Mouse (Mus musculus) left cerebral cortex, adult 9 months (tissue): ENCODE measurements around the gene Trpt1.

Source experiments
- DNase-seq, 2 experiments: peaks; one replicate each; pipeline ENCODE4 v3.0.0; 2022; ENCODE audit warnings: low spot score in 2 of 2

The Trpt1 gene

DNA sequence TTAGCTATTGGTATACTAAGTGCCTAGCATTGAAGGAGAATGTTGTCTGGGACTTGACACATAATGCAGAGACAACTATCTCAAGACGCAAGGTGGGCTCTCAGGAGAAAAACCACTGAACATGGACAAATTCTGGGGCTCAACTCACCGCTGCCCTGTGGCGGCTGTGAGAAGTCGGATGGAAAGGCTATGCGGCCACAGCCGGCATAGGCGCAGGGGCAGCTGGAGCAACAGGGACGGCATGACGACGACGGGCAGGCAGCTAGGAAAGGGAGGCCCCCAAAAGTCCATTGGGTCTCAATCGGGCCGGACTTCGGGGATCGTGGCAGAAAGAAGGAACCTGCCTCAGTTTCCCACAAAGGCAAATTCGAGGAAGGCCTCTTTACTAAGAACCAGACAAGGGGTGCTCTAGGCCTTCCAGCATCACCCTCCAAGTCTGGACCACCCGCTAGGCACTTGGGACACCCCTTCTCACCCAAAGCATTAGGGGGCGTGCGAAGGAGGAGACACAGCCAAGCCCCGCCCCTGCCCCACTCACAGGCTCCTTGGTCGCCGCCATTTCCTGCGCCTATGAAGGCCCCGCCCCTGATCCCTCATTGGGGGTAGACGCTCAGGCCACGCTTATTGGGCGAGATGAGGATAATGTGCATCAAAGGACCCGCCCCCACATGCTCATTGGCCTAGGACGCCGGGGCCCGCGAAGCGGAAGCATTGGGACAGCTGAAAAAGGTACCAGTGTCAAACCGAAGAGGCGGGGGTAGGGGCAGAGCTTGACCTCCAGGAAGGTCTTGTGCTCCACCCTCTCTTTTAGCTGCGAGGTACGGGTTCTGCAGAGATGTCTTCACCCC, 3.7 kb upstream of the Trpt1 start, which contains the start of gene Dnajc4:
Gene Dnajc4 (minus strand): TSS at position 562 of the 848 bp plus-strand sequence.
- DNase-seq: peak; percentile 92 to 97

DNA sequence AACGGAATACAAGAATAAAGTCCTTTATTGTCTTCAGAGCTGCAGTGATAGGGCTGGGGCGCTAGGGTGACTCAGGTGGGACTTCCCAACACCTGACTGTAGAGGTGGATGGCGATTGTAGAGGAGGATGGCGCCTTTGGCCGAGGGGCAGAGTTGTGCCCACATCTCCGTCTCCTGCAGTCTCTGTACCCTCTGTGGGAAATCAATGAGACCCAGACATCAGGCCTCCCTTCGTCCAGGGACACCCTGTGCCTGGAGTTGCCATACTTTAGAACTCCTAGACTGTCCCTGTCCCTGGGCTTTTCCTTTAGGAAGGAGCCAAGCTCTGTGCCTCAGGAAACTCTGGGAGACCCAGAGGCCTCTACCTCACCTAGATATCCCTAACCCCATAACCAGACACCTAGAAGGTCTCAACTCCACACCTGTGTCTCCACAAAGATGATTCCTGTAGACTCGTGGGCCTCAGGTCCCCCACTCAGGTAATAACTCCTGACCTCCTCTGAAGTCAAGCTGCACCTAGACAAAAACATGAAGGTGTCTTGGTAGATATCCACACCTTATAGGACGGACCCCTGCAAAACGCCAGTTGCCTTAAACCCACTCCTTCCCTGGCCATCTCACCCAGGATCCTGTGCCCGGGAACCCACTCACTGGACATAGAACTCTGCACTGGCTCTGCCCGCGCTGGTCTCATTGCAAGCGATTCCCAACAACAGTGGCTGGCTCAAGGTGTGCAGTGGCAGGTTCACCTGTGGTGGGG, 2.7 kb upstream of the Trpt1 start:
- DNase-seq: no peak

DNA sequence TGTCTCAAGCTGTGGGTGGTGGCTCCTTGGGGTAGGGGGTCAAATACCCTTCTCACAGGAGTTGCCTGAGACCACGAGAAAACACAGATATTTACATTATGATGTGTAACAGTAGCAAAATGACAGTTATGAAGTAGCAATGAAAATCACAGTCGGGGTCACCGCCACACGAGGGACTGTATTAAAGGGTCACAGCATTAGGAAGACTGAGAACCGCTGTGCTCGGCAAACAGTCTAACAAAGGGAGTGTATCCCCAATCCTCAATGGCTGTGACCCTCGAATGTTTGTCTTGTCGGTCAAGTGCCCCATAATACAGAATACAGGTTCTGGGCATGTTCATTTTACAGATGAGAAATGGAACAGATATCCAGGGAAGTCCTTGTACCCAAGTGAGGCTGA, 1.9 kb upstream of the Trpt1 start:
- no peak for DNase-seq

- no peak for DNase-seq
Measured at GRCm38 (mm10) chr19:6994489-6994888, 1.4 kb upstream of the Trpt1 start.

DNA sequence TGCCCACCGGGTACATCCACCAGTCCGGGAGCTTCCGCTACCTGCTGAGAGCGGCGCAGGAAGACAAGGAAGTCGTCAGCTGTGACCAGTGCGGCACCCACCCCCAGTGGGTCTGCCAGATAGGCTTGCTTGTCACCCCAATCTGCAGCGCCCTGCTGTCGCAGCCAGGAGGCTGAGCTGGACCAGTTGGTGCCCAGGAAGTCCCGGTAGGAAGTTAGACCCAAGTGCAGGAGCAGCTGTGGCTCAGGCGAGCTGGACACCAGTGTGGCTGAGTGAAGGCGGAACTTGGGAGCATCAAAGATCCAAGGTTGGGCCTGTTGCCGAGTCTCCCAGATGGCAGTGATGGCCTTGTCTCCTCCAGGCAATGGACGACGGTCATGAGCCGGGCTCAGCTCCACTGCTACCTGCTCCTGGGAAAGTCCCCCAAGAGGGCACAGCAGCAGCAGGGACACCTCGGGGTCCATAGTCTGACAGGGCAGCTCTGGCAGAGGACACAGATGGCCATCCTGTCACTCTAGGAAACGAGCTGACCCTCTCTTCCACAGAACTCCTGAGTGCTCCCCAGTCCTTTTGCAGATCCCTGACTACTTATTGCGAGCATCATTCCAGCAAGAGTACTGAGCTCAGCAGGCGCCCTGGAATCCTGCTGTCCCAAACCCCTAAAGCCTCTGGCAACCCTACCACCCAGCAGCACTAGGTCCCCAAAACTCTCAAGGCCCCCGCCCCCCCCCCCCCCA, 508 bp upstream of the Trpt1 start:
- no peak for DNase-seq

DNA sequence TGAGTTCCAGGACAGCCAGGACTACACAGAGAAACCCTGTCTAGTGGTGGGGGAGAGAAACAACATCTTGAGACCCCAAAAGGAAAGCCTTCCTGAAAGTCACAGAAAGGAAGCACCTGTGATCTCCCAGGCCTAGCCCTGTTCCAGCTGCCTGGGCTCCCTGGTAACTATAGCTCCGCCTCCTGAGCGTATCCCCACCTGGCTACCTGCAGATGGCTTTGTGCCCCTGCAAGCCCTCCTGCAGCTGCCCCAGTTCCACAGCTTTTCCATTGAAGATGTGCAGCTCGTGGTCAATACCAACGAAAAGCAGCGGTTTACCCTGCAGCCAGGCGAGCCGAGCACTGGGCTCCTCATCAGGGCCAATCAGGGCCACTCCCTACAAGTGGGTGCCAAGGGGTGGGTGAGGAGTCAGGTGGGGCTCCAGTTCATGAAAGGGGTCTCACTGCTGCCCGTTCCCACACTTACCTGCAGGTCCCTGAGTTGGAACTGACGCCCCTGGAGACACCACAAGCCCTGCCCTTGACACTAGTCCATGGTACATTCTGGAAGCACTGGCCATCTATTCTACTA, 1.9 kb downstream of the Trpt1 start:
- DNase-seq: no peak

DNA sequence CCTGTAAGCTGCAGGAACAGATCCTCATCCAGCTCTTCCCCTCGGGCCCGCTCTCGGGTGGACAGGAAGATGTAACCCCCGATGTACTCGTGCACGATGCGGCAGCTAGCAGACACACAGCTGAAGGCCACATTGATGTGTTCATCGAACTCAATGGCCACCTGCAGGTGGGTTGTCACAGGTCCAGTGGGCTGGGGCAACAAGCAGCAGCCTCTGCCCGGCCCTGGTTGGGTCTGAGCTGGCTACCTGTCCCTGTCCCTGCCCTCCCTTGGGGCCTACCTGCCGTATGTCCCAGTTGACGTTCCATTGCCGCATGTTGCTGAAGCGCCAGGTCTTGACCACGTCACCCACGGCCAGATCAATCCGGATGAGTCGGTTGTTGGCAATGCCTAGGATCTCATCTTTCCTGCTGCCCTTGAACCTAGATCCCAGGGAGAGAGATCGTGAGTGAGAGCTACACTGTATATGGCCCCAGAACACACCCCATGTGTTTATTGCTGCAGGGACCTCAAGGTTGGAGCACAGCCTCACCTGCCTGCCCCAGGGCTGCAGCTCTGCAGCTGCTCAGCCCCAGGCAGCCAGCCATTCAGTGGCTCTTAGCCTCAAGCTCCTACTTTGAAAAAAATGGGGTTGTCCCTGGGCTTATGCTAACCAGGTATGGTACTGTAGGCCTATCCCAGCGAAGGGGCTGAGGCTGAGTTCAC, 3.6 kb downstream of the Trpt1 start:
- DNase-seq: no peak

- no peak for DNase-seq
Measured at GRCm38 (mm10) chr19:7006892-7007593, 11.1 kb downstream of the Trpt1 start.

DNA sequence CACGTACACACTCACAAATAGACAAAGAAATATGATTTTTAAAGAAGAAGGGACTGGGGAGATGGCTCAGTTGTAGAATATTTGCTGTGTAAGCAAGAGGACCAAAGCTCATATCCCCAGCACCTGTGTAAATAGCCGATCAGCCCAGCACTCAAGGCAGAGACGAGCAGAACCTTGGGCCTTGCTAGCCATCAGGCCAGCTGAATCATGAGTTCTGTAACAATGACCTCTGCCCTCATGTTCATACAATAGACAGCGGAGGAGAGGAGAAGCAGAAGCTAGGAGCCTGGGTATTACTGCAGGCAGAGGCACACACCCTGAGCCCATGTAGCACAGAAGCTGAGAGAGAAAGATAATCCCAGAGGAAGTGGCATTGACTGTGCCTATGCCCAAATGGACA, 16.5 kb downstream of the Trpt1 start:
- no peak for DNase-seq

GRCm38 (mm10) chr19:7013984-7014383, 18.1 kb downstream of the Trpt1 start:
- no peak for DNase-seq

- no peak for DNase-seq
Measured at GRCm38 (mm10) chr19:7014481-7015135, 18.7 kb downstream of the Trpt1 start.

- no peak for DNase-seq
Measured at GRCm38 (mm10) chr19:7017541-7018457, 21.9 kb downstream of the Trpt1 start.

DNA sequence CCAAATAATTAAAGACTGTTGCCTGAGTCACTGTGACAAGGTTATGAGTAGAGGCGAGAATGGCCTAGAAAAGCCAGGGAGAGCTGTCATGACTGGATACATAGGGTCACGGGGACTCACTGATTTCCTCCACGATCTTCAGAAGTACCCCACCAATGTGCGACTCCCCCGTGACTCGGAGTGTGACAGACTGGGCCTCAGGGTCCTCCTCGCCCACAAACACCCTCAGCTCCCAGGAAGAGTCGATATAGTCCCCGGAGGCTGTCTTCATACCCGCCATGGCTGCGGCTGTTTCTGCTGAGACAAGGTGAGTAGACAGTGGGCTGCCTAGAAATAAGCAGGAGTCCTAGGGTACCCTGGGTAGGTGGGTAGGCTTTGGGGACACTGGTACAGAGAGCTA, 22.6 kb downstream of the Trpt1 start:
- DNase-seq: no peak

DNA sequence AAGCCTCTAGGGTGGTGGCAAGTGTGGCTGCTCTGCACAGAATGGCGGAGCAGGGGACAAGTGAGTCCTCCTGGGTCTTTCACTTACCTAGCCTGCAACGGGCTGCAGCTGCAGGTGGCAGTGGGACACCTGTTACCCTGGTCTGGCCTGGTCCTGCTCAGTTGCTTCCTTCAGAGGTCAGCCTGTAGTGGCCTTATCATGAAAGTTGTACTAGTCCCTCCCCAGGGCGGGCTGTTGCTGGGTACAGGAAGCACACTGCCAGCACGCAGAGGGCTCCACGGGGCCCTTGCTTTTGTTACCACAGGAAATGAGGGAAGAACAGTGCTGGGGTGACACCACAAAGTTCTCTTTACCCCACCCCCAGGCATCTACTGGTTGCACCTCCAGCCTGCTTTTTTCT, 23.3 kb downstream of the Trpt1 start, which contains the start of gene Fermt3:
Gene Fermt3 (minus strand): TSS at position 279 of the 400 bp plus-strand sequence.
- peak in 1 of 2 experiments; percentile 36 for DNase-seq

DNA sequence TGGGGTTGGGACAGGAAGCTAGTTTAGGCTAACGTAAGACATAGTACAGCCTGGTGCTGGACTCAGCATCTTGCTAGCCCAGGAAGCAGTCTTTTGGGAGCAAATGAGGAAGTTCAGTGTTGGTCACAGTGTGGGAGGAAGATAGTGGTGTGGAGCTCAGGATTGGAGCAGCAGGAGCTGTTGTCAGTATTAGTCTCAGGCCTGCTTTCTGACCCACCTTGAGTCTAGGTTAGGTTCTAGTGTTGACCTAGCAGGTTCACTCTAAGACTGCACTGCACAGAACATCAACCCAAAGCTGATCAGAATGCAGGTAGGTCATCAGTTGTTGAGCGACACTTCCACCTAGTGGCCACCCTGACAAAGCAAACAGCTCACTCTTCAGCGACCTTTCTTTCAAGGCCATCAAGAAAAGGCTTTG, 24.3 kb downstream of the Trpt1 start:
- no peak for DNase-seq

GRCm38 (mm10) chr19:7029531-7029930, 33.6 kb downstream of the Trpt1 start:
- peak; percentile 70 to 80 for DNase-seq

DNA sequence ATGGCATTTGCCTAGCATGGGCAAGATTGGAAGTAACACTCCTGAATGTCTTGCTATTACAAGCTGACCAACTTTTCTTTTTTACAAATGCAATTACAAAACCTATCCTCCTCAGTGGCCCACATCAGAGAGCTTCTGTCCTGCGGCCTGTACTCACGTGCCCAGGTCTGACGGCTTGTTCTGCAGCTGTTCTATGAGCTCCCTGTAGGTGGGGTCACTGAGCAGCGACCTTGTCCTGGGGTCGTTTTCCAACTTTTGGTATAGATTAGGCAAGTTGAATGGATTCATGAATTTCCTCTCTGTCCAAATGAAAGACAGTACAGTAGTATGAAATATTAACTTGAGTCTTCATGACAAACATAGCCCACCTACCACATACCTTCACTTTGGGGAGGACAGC, 38.1 kb downstream of the Trpt1 start:
- no peak for DNase-seq

GRCm38 (mm10) chr19:7039088-7039720, 43.3 kb downstream of the Trpt1 start:
- peak in 1 of 2 experiments; percentile 51 for DNase-seq
